Mouse (Mus musculus) retina, postnatal 1 day (tissue): ENCODE measurements around the gene Parp11.

Experiments
- DNase-seq: peaks from one replicate; pipeline ENCODE4 v3.0.0-alpha.2; 2012

Gene Parp11

DNA sequence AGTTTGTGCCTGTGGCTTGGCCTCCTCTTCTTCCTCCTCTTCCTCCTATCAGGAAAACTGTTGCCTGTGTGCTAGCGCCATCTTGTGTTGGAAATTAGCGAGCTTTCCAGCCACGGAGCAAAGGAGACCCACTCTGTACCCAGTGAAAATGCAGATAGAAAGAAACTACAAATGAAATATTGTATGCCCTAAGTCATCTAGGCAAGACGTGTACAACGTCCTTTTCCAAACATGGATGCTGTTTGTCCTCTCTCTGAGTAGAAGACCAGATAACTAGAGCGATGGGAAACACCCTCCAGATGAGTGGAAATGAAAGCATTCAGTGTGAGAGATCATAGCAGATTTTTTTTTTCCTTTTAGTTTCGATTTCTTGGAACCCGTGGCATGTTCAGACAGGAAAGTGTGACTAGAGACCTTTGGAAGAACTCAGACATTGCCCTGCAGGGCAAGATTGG is at the start of gene Parp11:
TSS of gene Parp11 (plus strand) at position 405 of the 455 bp plus-strand sequence.
- peak; percentile 79 for DNase-seq

DNA sequence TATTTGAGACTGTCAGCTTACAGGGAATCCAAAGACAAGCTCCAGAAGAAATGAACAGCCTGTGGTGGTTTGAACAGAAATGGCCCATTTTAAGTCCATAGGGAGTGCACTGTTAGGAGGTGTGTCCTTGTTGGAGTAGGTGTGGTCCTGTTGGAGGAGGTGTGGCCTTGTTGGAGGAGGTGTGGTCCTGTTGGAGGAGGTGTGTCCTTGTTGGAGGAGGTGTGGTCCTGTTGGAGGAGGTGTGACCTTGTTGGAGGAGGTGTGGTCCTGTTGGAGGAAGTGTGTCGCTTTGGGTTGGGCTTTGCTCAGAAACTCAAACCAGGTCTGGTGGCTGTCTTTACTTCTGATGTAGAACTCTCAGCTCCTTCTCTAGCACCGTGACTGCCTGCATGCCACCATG is 48.6 kb upstream of the Parp11 start:
- DNase-seq, result no peak

DNA sequence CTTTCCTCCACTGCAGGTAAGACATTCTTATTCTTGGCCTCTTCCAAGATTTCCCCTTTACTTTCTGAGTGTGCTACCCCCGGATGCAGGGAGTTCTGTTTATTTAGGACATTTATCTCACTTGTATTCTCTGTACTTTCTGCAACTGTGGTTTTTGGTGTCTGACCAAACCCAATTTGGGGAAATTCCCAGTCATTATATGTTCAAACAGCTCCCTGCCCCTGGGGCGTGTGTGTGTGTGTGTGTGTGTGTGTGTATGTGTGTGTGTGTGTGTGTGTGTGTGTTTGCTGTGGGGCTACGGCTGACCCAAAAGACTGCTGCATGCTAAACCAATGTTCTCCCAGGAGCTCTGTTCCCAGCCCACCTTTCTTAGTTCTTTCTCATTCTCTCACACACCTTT is 45.2 kb upstream of the Parp11 start:
- DNase-seq, result no peak

DNA sequence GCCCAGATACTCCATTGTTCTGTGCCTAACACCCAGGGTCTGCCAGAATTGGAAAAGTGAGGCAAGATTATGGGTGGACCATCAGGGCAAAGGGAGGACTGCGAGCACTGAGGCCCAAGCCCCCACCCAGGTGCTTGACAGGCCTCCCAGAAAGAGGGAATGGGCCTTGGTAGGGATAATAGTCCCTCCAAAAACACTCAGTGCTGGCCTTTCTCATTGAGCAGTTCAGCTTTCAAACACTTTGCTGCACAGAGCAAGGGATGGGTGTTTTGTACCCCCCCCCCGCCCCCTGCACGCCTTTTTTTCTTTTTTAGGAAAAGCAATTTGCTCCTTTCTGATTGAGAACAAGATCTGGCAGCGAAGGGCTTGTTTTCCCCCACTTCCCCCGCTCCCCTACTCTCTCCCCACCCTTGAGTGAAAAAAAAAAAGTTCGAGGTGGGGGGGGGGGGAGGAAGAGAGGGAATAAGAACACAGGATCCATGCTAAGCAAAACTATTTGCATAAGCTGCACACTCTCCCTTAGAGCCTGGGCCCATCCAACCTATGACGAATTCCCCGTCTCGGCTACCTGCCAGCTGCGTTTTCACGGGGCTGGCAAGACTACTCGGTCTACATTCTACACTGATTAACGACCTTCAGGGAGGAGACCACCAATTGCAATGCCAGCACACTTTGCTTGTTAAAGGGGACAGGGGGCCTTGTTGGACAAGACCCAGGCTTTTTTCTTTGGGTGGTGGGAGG is 42.4 kb upstream of the Parp11 start:
- no peak for DNase-seq

DNA sequence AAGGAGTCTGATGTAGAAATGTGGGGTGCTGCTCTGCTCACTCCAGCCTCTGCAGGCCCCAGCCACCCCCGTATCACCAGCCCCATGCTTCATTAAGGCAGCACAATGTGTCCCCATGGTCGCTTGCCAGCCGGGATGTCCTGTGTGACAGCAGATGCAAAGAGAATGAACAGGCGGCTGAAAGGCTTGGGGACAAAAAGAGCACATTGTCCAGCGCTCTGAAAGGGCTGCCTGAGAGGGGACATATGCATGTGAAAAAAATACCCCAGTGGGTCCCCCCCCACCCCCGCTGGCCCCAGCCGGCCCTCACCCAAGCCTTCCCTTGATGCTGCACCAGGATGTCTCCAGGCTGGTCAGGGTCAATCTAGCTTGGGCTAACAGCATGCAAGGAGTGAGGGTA is 41.0 kb upstream of the Parp11 start:
- peak; percentile 52 for DNase-seq

DNA sequence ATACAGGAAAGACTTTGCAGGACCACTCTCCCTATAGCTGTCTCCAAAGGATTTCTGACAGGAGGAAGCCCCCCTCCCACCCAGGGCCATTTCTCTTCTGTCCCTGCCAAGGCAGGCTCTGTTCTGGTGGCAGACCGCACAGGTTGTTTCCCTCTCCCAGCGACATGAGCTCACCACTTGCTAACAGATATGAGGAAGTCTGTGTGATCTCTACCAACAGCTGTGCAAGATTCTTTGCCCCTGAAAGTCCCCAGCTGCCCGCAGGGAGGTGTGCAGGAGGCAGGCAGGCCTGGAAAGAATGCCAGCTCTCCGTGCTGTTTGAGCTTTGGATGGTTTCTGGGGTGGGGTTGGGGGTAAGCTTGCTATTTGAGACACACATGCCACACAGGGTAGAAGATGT is 38.9 kb upstream of the Parp11 start:
- no peak for DNase-seq

DNA sequence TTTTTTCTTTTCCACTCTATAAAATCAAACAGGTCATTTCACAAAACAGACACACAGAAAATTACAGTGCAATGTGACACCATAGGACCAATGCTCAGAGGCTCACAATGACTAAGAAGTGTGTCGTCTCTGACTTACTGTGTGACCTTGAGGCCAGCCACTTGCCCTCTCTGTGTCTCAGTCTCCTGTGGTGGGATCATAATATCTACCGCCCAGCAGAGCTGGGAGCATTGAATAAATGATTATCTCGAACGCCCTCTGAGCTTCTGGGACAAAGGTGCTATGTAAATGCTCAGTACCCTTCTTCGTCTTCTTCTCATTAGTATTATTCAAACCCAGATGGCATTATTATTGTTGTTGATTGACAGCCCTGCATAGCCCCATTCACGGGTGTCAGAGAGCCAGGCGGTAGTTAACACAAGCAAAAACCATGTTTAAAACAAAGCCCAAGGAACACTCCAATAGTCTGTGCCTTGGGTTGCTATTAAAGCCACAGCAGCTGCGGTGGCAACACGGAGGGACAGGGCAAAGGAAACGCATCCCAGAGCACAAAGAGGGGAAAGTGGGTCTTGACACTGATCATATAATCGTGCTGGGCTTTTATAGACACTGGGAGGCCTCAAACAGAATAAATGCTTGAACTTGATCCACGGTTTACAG is 29.0 kb upstream of the Parp11 start:
- DNase-seq, result no peak

DNA sequence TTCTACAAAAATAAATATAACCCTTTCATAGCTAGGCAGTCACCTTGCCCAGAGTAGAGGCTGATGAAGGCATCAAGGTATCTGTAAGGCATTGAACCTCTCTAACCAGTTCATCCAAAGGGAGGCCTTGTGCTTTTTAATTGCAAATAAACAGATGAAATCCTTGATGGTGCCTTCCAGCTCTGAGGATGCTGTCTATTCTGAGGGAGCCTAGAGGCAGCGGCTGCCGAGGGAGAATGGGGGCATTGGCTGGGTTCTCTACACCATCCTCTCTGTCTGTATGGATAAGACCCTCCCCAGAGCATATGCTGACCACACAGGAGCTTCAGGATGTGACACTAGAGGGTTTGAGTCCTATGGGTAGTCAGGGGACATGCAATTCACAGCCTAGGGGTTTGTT is 28.3 kb upstream of the Parp11 start:
- DNase-seq, result no peak

DNA sequence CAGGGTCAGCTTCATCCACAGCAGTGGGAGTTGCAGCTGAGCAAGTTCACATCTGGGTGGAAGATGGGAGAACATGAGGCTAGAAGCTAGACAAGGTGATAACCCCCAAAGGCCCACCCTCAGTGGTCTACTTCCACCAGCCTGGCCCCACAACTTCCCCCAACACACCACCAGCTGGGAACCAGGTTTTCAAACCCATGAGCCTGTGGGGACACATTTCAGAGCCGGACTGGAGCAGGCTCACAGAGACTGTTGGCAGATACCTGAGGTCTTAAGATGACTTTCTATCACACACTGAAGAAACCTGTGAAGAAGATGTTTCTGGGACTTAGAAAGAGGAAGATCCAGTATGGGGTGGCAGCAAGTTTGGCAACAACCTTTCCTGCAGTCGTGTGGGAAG is 26.5 kb upstream of the Parp11 start:
- DNase-seq, result no peak

DNA sequence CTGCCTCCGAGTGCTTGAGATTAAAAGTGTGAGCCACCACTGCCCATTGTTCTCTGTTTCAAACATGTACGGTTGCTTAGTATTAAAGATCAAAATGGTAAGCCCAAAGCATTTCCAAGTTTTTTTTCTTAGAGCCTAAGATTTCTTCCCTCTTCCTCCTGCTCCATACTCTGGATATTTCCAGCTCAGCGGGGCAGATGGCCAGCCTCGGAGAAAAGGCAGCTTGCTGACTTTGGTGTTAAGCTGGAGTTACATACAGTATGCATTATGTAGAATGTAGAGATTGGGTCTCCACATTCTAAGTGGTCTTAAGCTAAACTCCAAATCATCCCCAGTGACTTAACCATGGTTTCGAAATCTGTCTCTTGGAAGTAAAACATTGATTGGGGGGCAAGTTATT is 21.5 kb upstream of the Parp11 start:
- no peak for DNase-seq

DNA sequence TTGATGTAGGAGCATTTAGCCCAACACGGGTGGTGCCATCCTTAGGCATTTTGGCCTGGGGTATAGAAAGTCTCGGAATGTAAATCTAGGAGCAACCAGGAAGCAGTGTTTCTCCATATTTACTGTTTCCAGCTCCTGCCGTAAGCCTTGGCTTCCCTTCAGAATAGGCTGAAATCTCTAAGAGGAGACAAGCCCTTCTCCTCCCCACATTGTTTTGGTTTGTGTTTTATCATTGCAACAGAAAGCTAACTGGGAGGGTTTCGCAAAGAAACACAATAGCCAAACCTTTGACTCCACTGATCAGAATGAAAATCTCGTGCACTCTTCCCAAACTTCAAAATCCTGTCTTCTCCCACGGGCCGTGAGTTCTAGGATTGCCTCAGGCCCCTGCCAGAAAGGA is 15.9 kb upstream of the Parp11 start:
- no peak for DNase-seq

DNA sequence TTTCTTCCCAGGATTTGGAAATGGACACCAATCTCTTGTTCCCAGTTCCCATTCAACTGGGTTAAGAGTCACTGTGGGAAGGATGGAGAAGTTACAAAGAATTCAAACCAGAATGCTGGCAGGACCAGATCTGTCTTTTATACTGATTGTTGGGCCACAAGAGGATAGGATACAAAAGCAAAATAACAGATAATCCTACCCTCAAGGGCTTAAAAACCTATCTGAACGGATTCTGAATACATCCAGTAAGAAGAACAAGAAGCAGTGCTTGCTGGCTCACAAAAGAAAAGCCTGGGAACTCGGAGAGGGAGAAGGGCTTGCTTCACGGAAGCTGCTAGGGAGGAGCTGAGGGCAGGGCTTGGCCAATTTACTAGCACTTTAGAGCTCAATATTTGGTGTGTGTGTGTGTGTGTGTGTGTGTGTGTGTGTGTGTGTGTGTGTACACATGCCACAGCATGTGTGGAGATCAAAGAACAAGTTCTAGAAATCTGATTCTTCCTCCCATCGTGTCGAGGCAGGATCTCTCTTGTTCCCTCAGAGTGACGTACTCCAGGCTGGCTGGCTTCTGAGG is 15.4 kb upstream of the Parp11 start:
- no peak for DNase-seq

DNA sequence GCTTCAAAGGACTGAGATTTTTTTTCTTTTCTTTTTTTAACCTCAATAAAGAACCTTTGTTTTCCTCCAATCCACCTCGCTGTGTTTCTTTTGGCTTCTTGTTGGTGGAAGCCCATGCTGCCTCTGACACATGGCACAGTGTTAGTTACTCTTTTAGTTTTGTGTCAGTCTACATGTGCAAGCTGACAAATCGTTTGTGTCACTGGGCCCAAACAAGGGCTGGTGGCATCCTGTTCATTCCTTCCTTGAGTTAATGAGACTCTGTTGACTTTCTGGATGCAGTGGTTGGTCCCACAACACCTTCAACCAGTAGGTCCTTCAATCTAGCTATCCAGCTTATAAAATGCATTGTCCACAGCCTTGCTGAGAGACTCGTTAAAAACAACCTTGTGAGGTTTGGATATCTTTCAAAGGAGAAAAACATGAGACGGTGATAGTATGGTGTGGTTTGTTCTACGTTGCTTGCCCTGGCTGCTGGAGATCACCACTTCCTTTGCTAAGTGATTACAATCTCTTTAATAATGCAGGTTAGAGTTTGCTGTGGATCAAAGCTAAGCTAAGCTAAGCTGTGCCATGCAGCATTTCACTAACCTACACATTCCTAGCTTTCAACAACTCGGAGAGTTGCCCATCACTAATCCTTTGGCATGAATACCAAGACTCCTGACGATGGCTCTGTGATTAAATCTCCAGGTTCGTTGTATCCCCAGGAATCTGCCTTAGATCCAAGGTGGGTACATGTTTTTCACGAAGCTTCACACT is 12.6 kb upstream of the Parp11 start:
- DNase-seq, result no peak

DNA sequence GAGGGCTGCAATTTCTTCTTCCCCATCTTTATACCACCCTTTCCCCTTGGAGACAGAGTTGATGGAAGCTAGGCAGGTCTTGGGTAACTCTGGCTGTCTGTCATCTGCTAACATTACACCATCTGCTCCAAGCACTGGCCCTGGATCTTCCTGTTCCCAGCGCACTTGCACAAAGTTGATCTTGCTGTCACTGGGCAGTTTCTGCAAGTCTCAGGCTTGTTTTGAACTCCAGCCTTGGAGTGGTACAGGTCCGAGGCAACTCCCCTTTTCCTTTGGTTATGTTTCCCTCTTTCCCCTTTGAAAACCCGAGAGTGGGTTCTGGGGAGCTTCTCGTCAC is 12.0 kb upstream of the Parp11 start:
- DNase-seq, result no peak

DNA sequence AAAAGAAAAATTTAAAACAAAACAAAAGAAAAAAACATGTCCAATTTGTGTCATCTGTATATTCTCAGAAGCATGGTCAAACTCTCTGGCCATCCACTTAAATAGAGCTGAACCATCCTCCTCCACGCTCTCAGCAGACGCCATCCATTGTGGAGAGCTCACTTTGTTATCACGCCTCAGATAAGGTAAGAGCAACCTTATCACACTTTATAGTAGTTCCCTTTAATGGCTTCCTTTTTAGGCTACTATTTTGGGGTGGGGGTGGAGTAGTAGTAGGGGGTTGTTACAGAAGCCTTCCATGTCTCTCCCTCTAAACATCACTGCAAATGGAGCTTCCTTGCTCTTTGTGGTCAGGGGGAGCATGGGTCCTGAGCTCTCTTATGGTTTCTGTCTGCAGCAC is 7.6 kb upstream of the Parp11 start:
- no peak for DNase-seq

DNA sequence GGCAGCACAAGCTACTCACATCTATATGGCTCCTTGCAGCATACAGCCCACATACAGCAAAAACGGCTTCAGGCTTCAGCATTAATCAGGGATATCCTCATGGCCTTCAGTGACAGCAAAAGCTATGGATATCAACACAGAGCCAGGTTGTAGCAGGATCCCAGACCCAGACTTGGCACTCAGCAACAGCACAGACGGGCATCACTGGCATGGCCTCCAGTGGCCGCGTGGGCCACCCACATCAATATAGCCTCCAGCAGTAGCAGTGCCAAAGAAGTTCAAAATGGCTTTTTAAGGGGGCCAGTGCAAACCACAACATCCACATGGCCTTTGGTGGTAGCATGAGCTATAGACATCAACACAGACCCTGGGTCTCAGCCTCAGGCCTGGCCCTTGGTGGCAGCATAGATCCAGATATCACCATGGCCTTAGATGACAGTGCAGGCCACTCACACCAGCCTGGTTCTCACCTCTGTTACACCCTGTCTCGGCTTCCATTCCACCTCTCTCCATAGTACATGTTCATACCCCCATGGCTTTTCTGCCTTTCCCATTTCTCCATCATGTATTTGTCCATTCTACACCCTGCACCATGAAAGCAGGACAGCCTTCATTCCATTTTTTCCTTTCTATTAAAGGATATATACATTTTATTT is 7.0 kb upstream of the Parp11 start:
- DNase-seq, result no peak

DNA sequence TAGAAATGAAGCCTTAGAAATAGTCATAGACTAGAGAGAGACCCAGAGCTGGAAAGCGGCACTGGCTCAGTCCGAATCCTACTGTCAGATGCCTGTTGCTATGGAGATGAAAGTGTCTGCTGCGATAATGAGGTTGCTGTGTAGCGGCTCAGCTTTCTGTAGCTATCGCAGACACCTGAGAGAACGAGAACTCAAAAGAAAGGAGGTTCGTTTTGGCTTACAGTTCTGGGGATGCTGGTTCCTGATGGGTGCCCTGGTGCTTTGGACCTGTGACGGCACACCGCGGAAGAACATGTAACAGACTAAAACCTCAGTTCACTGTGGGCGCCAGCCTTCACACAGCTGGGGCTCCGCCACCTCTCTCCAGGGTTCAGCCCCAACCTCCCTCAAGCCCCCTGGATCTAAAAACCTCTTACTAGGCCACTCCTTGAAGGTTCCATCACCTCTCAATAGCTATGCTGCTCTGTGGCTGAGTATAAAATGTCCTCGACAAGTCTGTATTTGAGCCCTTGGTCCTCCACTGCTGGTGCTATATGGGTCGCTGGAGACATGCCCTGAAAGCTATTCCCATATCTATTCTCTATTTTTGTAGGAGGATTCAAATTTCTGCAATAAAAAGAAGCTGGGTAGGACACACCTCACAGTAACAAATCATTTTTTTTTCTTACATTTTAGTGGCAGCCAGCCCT is 6.1 kb upstream of the Parp11 start:
- peak; percentile 39 for DNase-seq

DNA sequence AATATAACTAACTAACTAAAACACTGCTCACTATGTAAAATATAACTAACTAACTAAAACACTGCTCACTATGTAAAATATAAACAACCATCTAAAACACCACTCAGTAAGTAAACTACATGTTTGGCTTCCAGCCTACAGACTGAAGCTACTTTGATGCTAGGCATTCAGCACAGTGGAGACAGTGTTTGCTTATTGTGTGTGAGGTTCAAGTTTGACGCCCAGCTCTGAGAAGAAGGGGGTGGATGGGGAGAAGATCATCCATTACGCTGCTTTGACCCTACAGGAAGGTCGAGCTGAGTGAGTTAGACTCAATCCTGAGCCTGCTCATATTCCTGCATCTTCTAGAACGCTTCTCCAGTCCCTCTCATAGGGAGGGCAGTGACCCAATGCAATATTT is 4.1 kb upstream of the Parp11 start:
- DNase-seq, result no peak

DNA sequence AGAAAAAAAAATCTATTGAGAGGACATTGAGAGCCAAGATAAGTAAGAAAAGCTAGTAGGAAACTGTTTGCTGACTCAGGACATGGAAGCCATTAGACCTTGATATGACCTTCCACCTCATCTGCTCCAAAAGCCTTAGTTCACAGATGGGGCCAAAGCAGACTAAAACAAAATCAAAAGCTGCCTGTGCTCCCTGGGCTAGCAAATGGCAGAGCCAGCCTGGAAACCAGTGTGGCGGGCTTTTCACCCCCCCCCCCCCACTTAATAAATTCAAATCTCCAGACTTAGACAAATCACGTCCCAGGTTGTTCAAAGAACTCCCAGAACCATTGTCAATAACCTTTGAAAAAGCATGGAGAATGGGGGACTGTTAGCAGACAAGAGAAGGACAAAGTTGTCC is 2.7 kb upstream of the Parp11 start:
- DNase-seq, result no peak

DNA sequence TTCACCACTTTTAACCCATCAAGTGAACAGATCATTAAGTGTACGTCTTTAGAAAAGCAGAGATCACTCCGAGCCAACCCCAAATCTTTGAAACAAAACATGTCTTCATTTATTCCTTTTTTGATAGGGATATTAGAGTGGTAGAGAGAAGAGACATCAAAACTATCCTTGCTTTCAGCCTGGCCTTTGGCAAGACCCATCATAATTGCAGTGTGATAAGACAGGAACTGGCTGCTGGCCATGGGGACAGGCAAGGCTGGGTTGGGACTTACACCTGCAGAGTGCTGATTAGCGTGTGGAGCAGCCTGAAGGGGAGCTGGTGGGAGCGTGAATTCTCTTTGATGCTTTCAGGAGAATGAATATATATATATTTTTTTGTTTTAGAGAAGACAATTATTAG is 2.2 kb upstream of the Parp11 start:
- DNase-seq, result no peak

DNA sequence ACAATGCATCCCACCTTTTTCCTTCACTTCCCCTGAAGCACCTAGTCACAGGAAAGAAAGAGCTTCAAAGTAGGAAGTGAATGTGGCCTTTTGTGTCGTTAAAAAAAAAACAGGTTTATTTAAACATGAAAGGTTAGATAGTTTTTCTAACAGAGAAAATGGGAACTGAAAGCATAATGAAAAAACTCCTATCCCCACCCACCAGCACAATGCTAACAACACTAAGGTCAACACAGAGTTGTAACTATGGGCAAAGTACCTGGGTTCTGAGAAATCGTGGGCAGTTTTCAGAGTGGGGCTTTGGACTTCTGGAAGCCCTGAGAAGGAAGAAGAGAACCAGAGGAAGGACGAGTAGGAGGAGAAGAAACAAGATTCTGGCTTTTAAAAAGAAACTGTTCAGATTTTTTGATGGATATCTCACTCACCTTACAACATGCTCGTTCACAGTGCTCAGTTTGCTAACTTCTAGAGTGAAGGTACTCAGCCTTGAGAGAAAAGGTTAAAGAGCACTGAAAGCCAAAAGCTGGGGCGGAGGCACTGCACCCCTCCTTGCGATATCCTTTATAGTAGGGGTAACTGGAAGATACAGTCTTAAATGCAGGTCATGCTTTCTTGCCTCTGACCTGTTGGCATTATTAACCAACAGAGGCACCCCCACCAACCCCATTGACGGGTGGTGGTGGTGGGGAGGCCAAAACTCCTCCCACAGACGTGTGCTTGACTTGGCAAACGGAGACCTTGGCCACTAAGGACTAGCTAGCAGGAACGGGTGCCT is 1.2 kb downstream of the Parp11 start:
- no peak for DNase-seq

DNA sequence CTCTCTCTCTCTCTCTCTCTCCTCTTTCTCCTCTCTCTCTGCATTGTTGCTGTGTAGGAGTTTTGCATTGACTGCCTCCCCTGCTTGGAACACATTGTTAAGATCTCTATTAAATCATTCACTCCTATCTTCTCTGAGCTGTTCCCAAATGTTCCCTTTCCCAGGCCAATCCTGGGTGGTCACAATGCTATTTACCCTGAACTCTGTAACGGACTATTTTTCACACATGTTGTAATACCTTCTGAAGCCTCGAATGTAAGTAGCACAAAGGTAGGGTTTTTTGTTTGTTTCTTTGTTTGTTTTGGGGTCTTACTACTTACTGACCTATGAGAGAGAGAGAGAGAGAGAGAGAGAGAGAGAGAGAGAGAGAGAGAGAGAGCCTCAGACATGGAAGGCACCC is 2.2 kb downstream of the Parp11 start:
- DNase-seq, result no peak
